Mouse (Mus musculus) cerebellum, adult 2 months (tissue): ENCODE measurements around the gene Ssbp3.

Experiments used
- CTCF ChIP-seq: fragments of 200-500 bp; IDR thresholded peaks from 2 replicates; pipeline ENCODE4 v1.5.1; 2011; ENCODE audit warnings: low read depth, mild to moderate bottlenecking, control low read depth, low read length, moderate library complexity, borderline replicate concordance; ENCODE audit not compliant: insufficient read depth
- POLR2A ChIP-seq: fragments of 200-500 bp; IDR thresholded peaks from 2 replicates; pipeline ENCODE4 v1.6.1; 2011; ENCODE audit warnings: low read length, control low read depth, borderline replicate concordance; ENCODE audit not compliant: insufficient read depth

DNA sequence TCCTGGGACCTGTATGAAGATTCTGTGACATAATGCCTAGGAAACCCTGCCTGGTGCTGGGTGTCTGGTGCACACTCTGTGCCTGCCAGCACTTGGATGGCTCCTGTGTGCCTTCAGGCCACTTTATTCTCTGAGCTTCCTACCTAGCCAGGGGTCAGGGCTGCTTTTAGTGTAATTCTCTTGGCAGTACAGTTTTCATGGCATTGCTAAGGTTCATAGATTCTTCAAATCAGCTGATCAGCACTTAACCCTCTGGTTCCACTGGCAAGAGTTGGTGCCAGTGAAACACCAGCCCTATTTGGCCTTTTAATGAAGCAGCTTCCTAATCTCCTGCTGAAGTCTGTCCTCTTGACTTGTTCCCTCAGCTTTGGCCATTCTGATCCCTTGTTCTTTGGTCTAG is 106.8 kb downstream of the Ssbp3 start:
- no peak for TF ChIP-seq CTCF
- TF ChIP-seq POLR2A, result no peak
